In genomic region chr17:24170729-24171128, GRCm38 (mm10) we compare ENCODE assay signal across 9 mouse cellular contexts. TPM values are rescaled to one million over a fixed set of nuclear protein-coding genes. Genes with fewer than 3 reads are reported as not detected.
A peak's percentile ranks its signal among the peaks of the same experiment; 100 is the strongest.
DNase-seq lines count a peak whose midpoint lies in the region; ATAC-seq and TF ChIP-seq lines count a peak whose summit lies in the region.
"Had no signal": no experiment of that assay in that cellular context is flagged by ENCODE, and none has a peak within 500 bp of the region (broad histone marks: within the 10 kb centered on the region; RNA-seq: fewer than 3 reads in every experiment).

No protein-coding gene starts in this region.

- H3K9me3 ChIP-seq in kidney, postnatal 0 days (replicated peaks; ENCODE audit: low read length) = no peaks in the 10 kb centered on the region
- H3K9me3 ChIP-seq in MEL (replicated peaks; ENCODE audit: insufficient read depth, low read length) = no peaks in the 10 kb centered on the region
- H3K9me3 ChIP-seq in liver, embryonic 15.5 days (replicated peaks) = no peaks in the 10 kb centered on the region

- H3K4me1 ChIP-seq in cerebellum, adult 2 months (ENCODE audit: control insufficient read depth, insufficient read depth, low read length) = peaks cover 9% of the 10 kb centered on the region
- peaks cover 6% of the 10 kb centered on the region for H3K4me1 ChIP-seq in kidney, postnatal 0 days (replicated peaks; ENCODE audit: insufficient read depth, low read length)
- H3K4me1 ChIP-seq in MEL (ENCODE audit: control insufficient read depth in 1 of 2, insufficient read depth in 2 of 2, low read length in 2 of 2) = peaks cover 11 to 33% of the 10 kb centered on the region in 2 experiments
- H3K4me1 ChIP-seq in liver, embryonic 15.5 days (replicated peaks) = peaks cover 59% of the 10 kb centered on the region

- peak in 1 of 2 experiments; percentile 41; a peak in 2 of 4 replicates for TF ChIP-seq EP300 in MEL (IDR thresholded peaks at IDR 0.05; ENCODE audit: low read depth in 1 of 2, low read length in 2 of 2)

- peaks cover 4% of the 10 kb centered on the region; the same call in 1 of the 2 replicates for H3K36me3 ChIP-seq in kidney, postnatal 0 days (ENCODE audit: insufficient read depth, low read length)
- H3K36me3 ChIP-seq in MEL (ENCODE audit: control insufficient read depth in 1 of 2, insufficient read depth in 2 of 2, low read length in 2 of 2) = peaks cover 4 to 28% of the 10 kb centered on the region in 2 experiments
- H3K36me3 ChIP-seq in liver, embryonic 15.5 days (replicated peaks) = peaks cover 19% of the 10 kb centered on the region

- 75% methylated on average over 5 of the region's 5 CpGs for WGBS in cerebellum, adult 2 months
- WGBS in kidney, postnatal 0 days = 76% methylated on average over 5 of the region's 5 CpGs
- WGBS in liver, embryonic 15.5 days (ENCODE audit: insufficient replicate concordance) = 51% methylated on average over 5 of the region's 5 CpGs

- no peak overlapping the region for H3K4me3 ChIP-seq in cerebellum, adult 2 months (replicated peaks; ENCODE audit: insufficient read depth, low read depth, low read length)
- no peak overlapping the region for H3K4me3 ChIP-seq in kidney, postnatal 0 days (replicated peaks; ENCODE audit: low read depth, low read length)
- peak overlapping the region; percentile 81 to 88 for H3K4me3 ChIP-seq in MEL (ENCODE audit: control insufficient read depth in 1 of 2, insufficient read depth in 1 of 2, low read depth in 2 of 2, low read length in 2 of 2)
- peak overlapping the region; percentile 93 for H3K4me3 ChIP-seq in liver, embryonic 15.5 days (replicated peaks)

- H3K27ac ChIP-seq in cerebellum, adult 2 months (ENCODE audit: insufficient read depth, low read length) = 0 out of 2 replicates have a peak overlapping the region, but pooled peaks have one; percentile 32
- H3K27ac ChIP-seq in kidney, postnatal 0 days = peak overlapping the region; percentile 92; the same call in 1 of the 2 replicates
- H3K27ac ChIP-seq in MEL (ENCODE audit: control insufficient read depth, low read depth, low read length) = peak overlapping the region; percentile 97
- H3K27ac ChIP-seq in liver, embryonic 15.5 days (replicated peaks) = peak overlapping the region; percentile 98

- peaks cover 34% of the 10 kb centered on the region for H3K79me2 ChIP-seq in MEL (ENCODE audit: control insufficient read depth, insufficient read depth, low read length, poor library complexity)

- no peak overlapping the region for H3K4me2 ChIP-seq in kidney, postnatal 0 days (ENCODE audit: low read length)
- H3K4me2 ChIP-seq in liver, embryonic 15.5 days = peak overlapping the region; percentile 90

- TF ChIP-seq CTCF in cerebellum, adult 2 months (IDR thresholded peaks at IDR 0.05; ENCODE audit: borderline replicate concordance, insufficient read depth, low read depth, low read length) = no peak
- no peak for TF ChIP-seq CTCF in kidney, postnatal 0 days (IDR thresholded peaks at IDR 0.05; ENCODE audit: low read depth)
- TF ChIP-seq CTCF in MEL (IDR thresholded peaks at IDR 0.05 in 2 of 3, conservative IDR thresholded peaks at IDR 0.05 in 1 of 3; ENCODE audit: control insufficient read depth in 1 of 3, insufficient read depth in 1 of 3, low read depth in 2 of 3, low read length in 3 of 3, poor library complexity in 1 of 3, severe bottlenecking in 1 of 3) = no peak

- no peak overlapping the region for H3K9ac ChIP-seq in kidney, postnatal 0 days (ENCODE audit: low read depth, low read length)
- peak overlapping the region; percentile 96 for H3K9ac ChIP-seq in MEL (ENCODE audit: control insufficient read depth, low read depth, low read length, poor library complexity, severe bottlenecking)
- H3K9ac ChIP-seq in liver, embryonic 15.5 days = no peak overlapping the region

- TF ChIP-seq POLR2A in cerebellum, adult 2 months (IDR thresholded peaks at IDR 0.05; ENCODE audit: borderline replicate concordance, insufficient read depth, low read length) = no peak
- TF ChIP-seq POLR2A in MEL (IDR thresholded peaks at IDR 0.05; ENCODE audit: control insufficient read depth in 1 of 2, insufficient read depth in 1 of 2, low read depth in 1 of 2, low read length in 2 of 2, poor library complexity in 1 of 2) = no peak; a peak in 1 of 4 replicates

- no peak for TF ChIP-seq RAD21 in MEL (IDR thresholded peaks at IDR 0.05; ENCODE audit: low read depth, low read length)

- ATAC-seq in kidney, postnatal 0 days (replicated peaks; ENCODE audit: low FRiP score, low read depth) = no peak
- no peak for ATAC-seq in liver, embryonic 15.5 days (ENCODE audit: insufficient read depth)

- H3K27me3 ChIP-seq in cerebellum, adult 2 months (ENCODE audit: control insufficient read depth, insufficient read depth, low read length) = no peaks in the 10 kb centered on the region
- no peaks in the 10 kb centered on the region for H3K27me3 ChIP-seq in kidney, postnatal 0 days (ENCODE audit: insufficient read depth, low read length)
- H3K27me3 ChIP-seq in MEL (ENCODE audit: control insufficient read depth in 1 of 2, insufficient read depth in 2 of 2, low read length in 2 of 2) = no peaks in the 10 kb centered on the region
- H3K27me3 ChIP-seq in liver, embryonic 15.5 days = no peaks in the 10 kb centered on the region

- DNase-seq in cerebellum, adult 2 months = no peak
- DNase-seq in cerebellum, adult 8-10 months = no peak
- DNase-seq in kidney, postnatal 0 days (ENCODE audit: low spot score) = no peak
- DNase-seq in kidney, postnatal 14 days = no peak
- peak; percentile 72 for DNase-seq in MEL (ENCODE audit: low read depth, low spot score)
- DNase-seq in urinary bladder, adult 18-20 months (ENCODE audit: low spot score in 2 of 2) = no peak
- no peak for DNase-seq in cerebellum, adult 9-11 months
- DNase-seq: spleen, adult 18-20 months had no signal

TF ChIP-seq in MEL, 35 proteins besides CTCF, POLR2A, EP300 and RAD21 (continues in another document):
- no peak for TF ChIP-seq USF2 (IDR thresholded peaks at IDR 0.05; ENCODE audit: borderline replicate concordance in 1 of 2, insufficient read depth in 1 of 2, low read depth in 1 of 2, low read length in 2 of 2)
- TF ChIP-seq ZKSCAN1 (IDR thresholded peaks at IDR 0.05; ENCODE audit: low read depth, low read length) = no peak
- TF ChIP-seq CHD2 (IDR thresholded peaks at IDR 0.05; ENCODE audit: low read length) = no peak
- TF ChIP-seq GABPA (IDR thresholded peaks at IDR 0.05; ENCODE audit: low read depth, low read length) = no peak
- TF ChIP-seq RCOR1 (IDR thresholded peaks at IDR 0.05; ENCODE audit: low read depth, low read length) = no peak
- TF ChIP-seq ELF1 (IDR thresholded peaks at IDR 0.05; ENCODE audit: low read depth, low read length) = no peak
- no peak for TF ChIP-seq E2F4 (IDR thresholded peaks at IDR 0.05; ENCODE audit: borderline replicate concordance, low read depth, low read length)
- TF ChIP-seq MAFK (IDR thresholded peaks at IDR 0.05; ENCODE audit: borderline replicate concordance, low read depth, low read length) = no peak
- TF ChIP-seq USF1 (IDR thresholded peaks at IDR 0.05; ENCODE audit: low read depth, low read length) = peak; percentile 47; the same call in 1 of the 2 replicates
- TF ChIP-seq TBP (IDR thresholded peaks at IDR 0.05; ENCODE audit: low read depth, low read length) = no peak
- peak; percentile 58; the same call in 1 of the 2 replicates for TF ChIP-seq SIN3A (IDR thresholded peaks at IDR 0.05; ENCODE audit: low read length)
- no peak for TF ChIP-seq MEF2A (IDR thresholded peaks at IDR 0.05; ENCODE audit: extremely low read depth, insufficient replicate concordance, low read depth, low read length, poor library complexity, severe bottlenecking)
- 0 out of 2 replicates have a peak, but pooled peaks have one; percentile 6 for TF ChIP-seq TCF12 (IDR thresholded peaks at IDR 0.05; ENCODE audit: low read depth, low read length)

RNA-seq across cellular contexts. Expression of gene Atp6v0c, which starts 1.2 kb away (rescaled TPM):
- polyA plus RNA-seq in cerebellum, adult 2 months (2012; rRNA removed) = 2,309 TPM in 2 replicates
- 974 and 1,011 TPM in 2 replicates for polyA plus RNA-seq in kidney, postnatal 0 days (2015; fragmentation: Nextera tagmentation; extraction: Ambion mirVana)
- 58.4 and 59.3 TPM in 2 replicates for total RNA-seq in MEL (2012; rRNA removed)
- 100 to 1,000 TPM; 125 to 515 TPM for polyA plus RNA-seq in MEL (2012; ENCODE audit: insufficient read depth in 1 of 2, insufficient read length in 2 of 2, low read depth in 1 of 2, low replicate concordance in 2 of 2, missing spikeins in 1 of 2)
- polyA plus RNA-seq in liver, embryonic 15.5 days (2015; fragmentation: Nextera tagmentation; extraction: Ambion mirVana) = 362 and 405 TPM in 2 replicates

RNA-seq across cellular contexts. Expression of gene Amdhd2, which starts 7.2 kb away (rescaled TPM):
- polyA plus RNA-seq in cerebellum, adult 2 months (2012; rRNA removed) = 37.0 and 40.1 TPM in 2 replicates
- 47.9 and 52.5 TPM in 2 replicates for polyA plus RNA-seq in kidney, postnatal 0 days (2015; fragmentation: Nextera tagmentation; extraction: Ambion mirVana)
- total RNA-seq in MEL (2012; rRNA removed) = 11.4 and 15.9 TPM in 2 replicates
- polyA plus RNA-seq in MEL (2012; ENCODE audit: insufficient read depth in 1 of 2, insufficient read length in 2 of 2, low read depth in 1 of 2, low replicate concordance in 2 of 2, missing spikeins in 1 of 2) = 10 to 100 TPM in 1 of 2 experiments, not detected in 1; 36.1 TPM
- polyA plus RNA-seq in liver, embryonic 15.5 days (2015; fragmentation: Nextera tagmentation; extraction: Ambion mirVana) = 21.4 and 23.6 TPM in 2 replicates

RNA-seq across cellular contexts. Expression of gene Pdpk1, which starts 20.0 kb away (rescaled TPM):
- 39.9 and 41.5 TPM in 2 replicates for polyA plus RNA-seq in cerebellum, adult 2 months (2012; rRNA removed)
- polyA plus RNA-seq in kidney, postnatal 0 days (2015; fragmentation: Nextera tagmentation; extraction: Ambion mirVana) = 28.7 and 29.4 TPM in 2 replicates
- total RNA-seq in MEL (2012; rRNA removed) = 19.0 and 19.3 TPM in 2 replicates
- polyA plus RNA-seq in MEL (2012; ENCODE audit: insufficient read depth in 1 of 2, insufficient read length in 2 of 2, low read depth in 1 of 2, low replicate concordance in 2 of 2, missing spikeins in 1 of 2) = 10 to 100 TPM; 18.3 to 26.9 TPM
- 25.2 and 26.3 TPM in 2 replicates for polyA plus RNA-seq in liver, embryonic 15.5 days (2015; fragmentation: Nextera tagmentation; extraction: Ambion mirVana)

RNA-seq across cellular contexts. Expression of gene Tbc1d24, which starts 34.6 kb away (rescaled TPM):
- 45.6 and 50.3 TPM in 2 replicates for polyA plus RNA-seq in cerebellum, adult 2 months (2012; rRNA removed)
- polyA plus RNA-seq in kidney, postnatal 0 days (2015; fragmentation: Nextera tagmentation; extraction: Ambion mirVana) = 2.3 and 2.5 TPM in 2 replicates
- 21.8 and 24.3 TPM in 2 replicates for total RNA-seq in MEL (2012; rRNA removed)
- polyA plus RNA-seq in MEL (2012; ENCODE audit: insufficient read depth in 1 of 2, insufficient read length in 2 of 2, low read depth in 1 of 2, low replicate concordance in 2 of 2, missing spikeins in 1 of 2) = 10 to 100 TPM; 27.3 to 34.2 TPM
- 6.6 and 7.9 TPM in 2 replicates for polyA plus RNA-seq in liver, embryonic 15.5 days (2015; fragmentation: Nextera tagmentation; extraction: Ambion mirVana)

RNA-seq across cellular contexts. Expression of gene Ntn3, which starts 38.6 kb away (rescaled TPM):
- polyA plus RNA-seq in cerebellum, adult 2 months (2012; rRNA removed) = 3.8 and 4.5 TPM in 2 replicates
- 2.7 and 4.0 TPM in 2 replicates for polyA plus RNA-seq in kidney, postnatal 0 days (2015; fragmentation: Nextera tagmentation; extraction: Ambion mirVana)
- 1.7 and 2.7 TPM in 2 replicates for total RNA-seq in MEL (2012; rRNA removed)
- 1 to 10 TPM in 1 of 2 experiments, not detected in 1; 2.5 TPM for polyA plus RNA-seq in MEL (2012; ENCODE audit: insufficient read depth in 1 of 2, insufficient read length in 2 of 2, low read depth in 1 of 2, low replicate concordance in 2 of 2, missing spikeins in 1 of 2)
- polyA plus RNA-seq in liver, embryonic 15.5 days (2015; fragmentation: Nextera tagmentation; extraction: Ambion mirVana) = 1.1 and 1.2 TPM in 2 replicates

Comparison
In these comparisons a context has a peak if more than half of its experiments do, and no peak if none do; other contexts are left out.
1. H3K27ac ChIP-seq: peak in every context shown above with its lines; median percentile 98 in liver, embryonic 15.5 days; 97 in MEL; 92 in kidney, postnatal 0 days; 32 in cerebellum, adult 2 months.
2. H3K4me3 ChIP-seq: peak in MEL (2 of 2) and liver, embryonic 15.5 days (single experiment); none in cerebellum, adult 2 months (single experiment) and kidney, postnatal 0 days (single experiment).